Mouse (Mus musculus) megakaryocyte, embryonic 14.5 days (primary cell): ENCODE measurements at regions not wholly inside any gene's neighbourhood (a gene's known extent, or its start where the extent isn't known, plus 50 kb on each side); places are given as distances from the start of the nearest gene placed in this dataset.

ENCODE experiments used
- H3K27me3 ChIP-seq: replicated peaks from 2 replicates; pipeline ENCODE3; 2012; ENCODE audit warnings: inconsistent platforms
- H3K36me3 ChIP-seq: replicated peaks from 2 replicates; pipeline ENCODE3; 2012; ENCODE audit warnings: low read length, inconsistent platforms, mixed read lengths
- H3K4me1 ChIP-seq: 2 replicates; pipeline ENCODE4 v1.6.1; 2012; ENCODE audit warnings: inconsistent platforms
- H3K4me3 ChIP-seq: replicated peaks from 2 replicates; pipeline ENCODE3; 2012; ENCODE audit warnings: moderate library complexity, mild to moderate bottlenecking, inconsistent platforms
- H3K9me3 ChIP-seq: 2 replicates; pipeline ENCODE4 v1.6.1; 2012; ENCODE audit warnings: inconsistent platforms
- FLI1 ChIP-seq: IDR thresholded peaks from 2 replicates; pipeline ENCODE4 v1.6.1; 2012; ENCODE audit warnings: low read length, inconsistent platforms, mixed read lengths
- GATA1 ChIP-seq: IDR thresholded peaks from 3 replicates; pipeline ENCODE4 v1.6.1; 2012; ENCODE audit warnings: mixed read lengths, low read length, inconsistent platforms, borderline replicate concordance

- Histone ChIP-seq H3K4me3 (no peak overlapping the region), H3K36me3 (no peaks in the 10 kb centered on the region), H3K9me3 (no peaks in the 10 kb centered on the region), H3K4me1 (peaks cover 16% of the 10 kb centered on the region), H3K27me3 (peaks cover 84% of the 10 kb centered on the region)
- TF ChIP-seq GATA1 (no peak), FLI1 (no peak)
Measured at GRCm38 (mm10) chr9:61279044-61279543, 93.1 kb upstream of the Tle3 start.

DNA sequence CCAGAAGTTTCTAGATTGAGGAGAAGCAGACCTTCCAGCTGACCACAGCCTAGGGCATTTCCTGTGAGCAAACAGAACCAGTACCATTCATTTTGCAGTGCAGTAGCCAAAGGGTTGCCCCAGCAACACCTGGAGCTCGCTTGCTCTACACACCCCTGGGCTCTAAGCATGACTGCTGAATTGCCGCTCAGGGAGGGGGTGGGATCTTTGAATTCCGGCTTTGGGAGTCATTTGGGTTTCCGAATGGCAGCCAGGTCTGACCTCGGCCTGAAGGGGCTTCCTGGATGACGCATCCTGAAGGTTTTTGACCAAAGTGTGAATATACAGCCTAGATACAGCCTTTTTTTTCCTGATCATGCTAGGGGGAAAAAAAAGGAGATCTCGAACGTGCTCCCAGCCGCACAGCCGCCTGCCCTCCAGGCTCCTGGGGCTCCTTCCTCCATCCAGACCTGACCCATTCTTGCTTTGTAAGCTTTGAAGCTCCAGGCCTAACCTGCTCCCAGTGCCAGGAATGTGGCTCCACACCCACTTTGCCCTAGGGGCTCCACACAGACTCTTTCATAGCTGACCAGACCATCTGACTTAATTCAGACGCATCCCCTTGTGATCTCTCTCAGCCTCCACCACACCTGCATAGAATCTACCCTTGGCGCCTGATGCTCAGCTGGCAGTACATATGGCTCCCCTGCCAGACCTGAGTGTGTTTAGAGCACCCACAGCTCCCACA, 91.1 kb upstream of the Tle3 start:
- peaks cover 86% of the 10 kb centered on the region for H3K27me3 ChIP-seq
- peaks cover 16% of the 10 kb centered on the region for H3K4me1 ChIP-seq
- H3K9me3 ChIP-seq = peaks cover under 1% of the 10 kb centered on the region; the same call in 1 of the 2 replicates
- no peak overlapping the region for H3K4me3 ChIP-seq
- no peaks in the 10 kb centered on the region for H3K36me3 ChIP-seq
- TF ChIP-seq GATA1 = no peak
- TF ChIP-seq FLI1 = no peak

DNA sequence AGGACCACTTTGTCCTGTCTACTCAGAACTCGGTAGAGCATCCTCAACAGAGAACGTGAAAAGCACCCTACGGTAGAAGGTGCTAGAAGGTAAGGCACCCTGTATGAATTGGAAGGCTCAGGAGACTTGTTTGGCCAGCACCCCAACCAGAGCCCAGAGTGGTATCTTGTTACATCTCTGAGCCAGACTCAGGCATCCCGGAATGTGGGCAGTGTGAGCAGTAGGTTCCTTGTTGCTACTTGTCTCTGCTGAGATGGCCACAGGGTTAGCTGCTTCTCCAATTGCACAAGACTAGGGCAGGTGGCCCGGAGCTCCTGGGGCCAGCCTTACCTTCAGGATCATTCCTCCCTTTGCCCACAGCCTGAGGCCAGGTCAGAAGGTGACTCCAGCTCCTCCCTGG, 88.9 kb upstream of the Tle3 start:
- peaks cover 7% of the 10 kb centered on the region; the same call in 1 of the 2 replicates for H3K9me3 ChIP-seq
- TF ChIP-seq FLI1 = no peak
- TF ChIP-seq GATA1 = no peak
- no peak overlapping the region for H3K4me3 ChIP-seq
- peaks cover 76% of the 10 kb centered on the region for H3K27me3 ChIP-seq
- H3K36me3 ChIP-seq = no peaks in the 10 kb centered on the region
- peaks cover 4% of the 10 kb centered on the region for H3K4me1 ChIP-seq

DNA sequence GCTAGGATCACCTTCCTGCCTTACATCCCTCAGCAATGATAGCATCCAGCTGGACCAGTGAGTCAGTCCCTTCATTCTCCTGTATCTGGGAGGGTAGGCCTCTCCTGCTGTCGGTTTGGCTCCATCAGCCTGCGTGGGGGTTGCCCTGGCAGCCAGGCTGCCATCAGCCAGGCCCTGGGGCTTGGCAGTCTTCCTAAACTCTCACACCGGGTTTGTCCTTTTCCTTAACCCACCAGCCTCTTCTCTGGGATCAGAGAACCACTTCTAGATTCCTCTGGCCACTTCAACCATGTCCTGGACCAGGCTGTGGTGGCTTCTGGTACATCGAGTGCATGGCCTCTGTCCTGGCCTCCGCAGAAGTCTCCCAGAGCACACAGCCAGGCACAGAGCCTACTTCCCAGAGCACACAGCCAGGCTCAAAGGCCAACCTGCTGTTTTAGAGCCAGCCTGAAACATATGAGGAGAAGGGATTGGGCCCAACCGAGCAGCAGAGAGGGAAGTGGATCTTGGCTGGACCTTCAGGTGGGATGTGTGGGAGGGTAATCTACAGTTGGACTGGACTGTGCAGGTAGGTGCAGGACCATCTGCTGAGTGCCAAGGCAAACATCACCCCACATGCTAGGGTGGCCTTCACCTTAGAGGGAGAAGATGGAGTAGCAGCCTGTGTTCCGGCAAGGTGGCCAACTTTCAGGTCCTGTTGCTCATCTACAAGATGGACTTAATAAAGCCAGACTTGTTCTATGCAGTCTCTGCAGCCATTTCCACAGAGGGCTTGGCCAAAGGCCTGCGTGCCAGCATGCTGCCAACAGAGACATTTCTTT, 87.8 kb upstream of the Tle3 start:
- TF ChIP-seq FLI1 (no peak), GATA1 (no peak)
- Histone ChIP-seq H3K36me3 (no peaks in the 10 kb centered on the region), H3K9me3 (peaks cover 7% of the 10 kb centered on the region; the same call in 1 of the 2 replicates), H3K4me1 (no peaks in the 10 kb centered on the region), H3K27me3 (peaks cover 75% of the 10 kb centered on the region), H3K4me3 (no peak overlapping the region)

DNA sequence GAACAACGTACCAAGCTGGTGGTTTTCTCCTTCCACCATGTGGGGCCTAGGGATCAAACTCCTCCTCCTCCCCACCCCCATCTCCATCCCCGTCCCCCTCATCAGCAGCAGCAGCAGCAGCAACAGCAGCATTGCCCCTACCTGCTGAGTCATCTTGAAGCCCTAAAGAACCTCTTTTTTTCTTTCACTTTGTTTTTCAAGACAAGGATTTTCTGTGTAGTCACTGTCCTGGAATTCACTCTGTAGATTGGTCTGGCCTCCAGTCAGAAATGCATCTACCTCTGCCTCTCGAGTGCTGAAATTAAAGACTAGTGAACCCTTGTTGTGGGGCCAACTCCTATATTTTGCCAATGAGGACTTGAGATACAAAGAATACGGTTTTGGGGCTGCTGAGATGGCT, 85.6 kb upstream of the Tle3 start:
- peaks cover 7% of the 10 kb centered on the region; the same call in 1 of the 2 replicates for H3K9me3 ChIP-seq
- H3K27me3 ChIP-seq = peaks cover 71% of the 10 kb centered on the region
- TF ChIP-seq GATA1 (no peak), FLI1 (no peak)
- no peak overlapping the region for H3K4me3 ChIP-seq
- H3K36me3 ChIP-seq = no peaks in the 10 kb centered on the region
- H3K4me1 ChIP-seq = no peaks in the 10 kb centered on the region

- TF ChIP-seq FLI1 = no peak
- TF ChIP-seq GATA1 = no peak
- no peaks in the 10 kb centered on the region for H3K4me1 ChIP-seq
- H3K9me3 ChIP-seq = peaks cover 7% of the 10 kb centered on the region; the same call in 1 of the 2 replicates
- no peak overlapping the region for H3K4me3 ChIP-seq
- H3K27me3 ChIP-seq = peaks cover 66% of the 10 kb centered on the region
- no peaks in the 10 kb centered on the region for H3K36me3 ChIP-seq
Measured at GRCm38 (mm10) chr9:61289117-61289516, 83.0 kb upstream of the Tle3 start.

- Histone ChIP-seq H3K36me3 (no peaks in the 10 kb centered on the region), H3K4me1 (no peaks in the 10 kb centered on the region), H3K9me3 (peaks cover 7% of the 10 kb centered on the region; the same call in 1 of the 2 replicates), H3K4me3 (no peak overlapping the region), H3K27me3 (peaks cover 66% of the 10 kb centered on the region)
- TF ChIP-seq FLI1 = no peak
- TF ChIP-seq GATA1 = no peak
Measured at GRCm38 (mm10) chr9:61289713-61290112, 82.5 kb upstream of the Tle3 start.

DNA sequence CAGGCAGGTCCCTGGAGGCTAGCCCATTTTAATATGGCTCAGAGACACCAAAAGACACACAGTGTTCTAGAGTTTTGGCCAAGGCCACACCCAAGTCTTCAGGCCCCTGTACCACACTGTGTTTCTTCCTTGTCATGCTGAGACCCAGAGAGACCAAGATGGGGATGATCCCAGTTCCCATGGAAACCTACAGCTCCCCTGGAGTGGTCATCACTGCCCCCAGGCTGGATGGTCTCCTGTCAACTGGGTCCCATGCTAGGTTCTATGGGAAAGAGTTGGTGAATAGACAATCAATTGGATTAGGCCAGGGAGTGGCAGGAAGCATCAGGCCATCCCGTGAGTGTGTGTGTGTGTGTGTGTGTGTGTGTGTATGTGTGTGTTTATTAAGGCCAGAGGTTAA, 80.5 kb upstream of the Tle3 start:
- Histone ChIP-seq H3K4me3 (no peak overlapping the region), H3K36me3 (no peaks in the 10 kb centered on the region), H3K9me3 (peaks cover 16% of the 10 kb centered on the region), H3K27me3 (peaks cover 74% of the 10 kb centered on the region), H3K4me1 (no peaks in the 10 kb centered on the region)
- TF ChIP-seq FLI1 = no peak
- no peak for TF ChIP-seq GATA1

GRCm38 (mm10) chr9:61292501-61292900, 79.7 kb upstream of the Tle3 start:
- TF ChIP-seq FLI1 (no peak), GATA1 (no peak)
- Histone ChIP-seq H3K27me3 (peaks cover 75% of the 10 kb centered on the region), H3K4me3 (no peak overlapping the region), H3K36me3 (no peaks in the 10 kb centered on the region), H3K9me3 (peaks cover 17% of the 10 kb centered on the region), H3K4me1 (no peaks in the 10 kb centered on the region)
